Mouse (Mus musculus): ENCODE data around the gene Usp46. TPM values are rescaled to one million over a fixed set of nuclear protein-coding genes. Genes with fewer than 3 reads are reported as not detected.
"Not testable (repeated sequence)": the region's sequence is repeated elsewhere in the genome, so short reads cannot be mapped to it uniquely, and the experiment has no call there.

Usp46 gene
- total RNA-seq, 2 experiments from 2014 or later: 39.0 to 41.3 TPM

DNA sequence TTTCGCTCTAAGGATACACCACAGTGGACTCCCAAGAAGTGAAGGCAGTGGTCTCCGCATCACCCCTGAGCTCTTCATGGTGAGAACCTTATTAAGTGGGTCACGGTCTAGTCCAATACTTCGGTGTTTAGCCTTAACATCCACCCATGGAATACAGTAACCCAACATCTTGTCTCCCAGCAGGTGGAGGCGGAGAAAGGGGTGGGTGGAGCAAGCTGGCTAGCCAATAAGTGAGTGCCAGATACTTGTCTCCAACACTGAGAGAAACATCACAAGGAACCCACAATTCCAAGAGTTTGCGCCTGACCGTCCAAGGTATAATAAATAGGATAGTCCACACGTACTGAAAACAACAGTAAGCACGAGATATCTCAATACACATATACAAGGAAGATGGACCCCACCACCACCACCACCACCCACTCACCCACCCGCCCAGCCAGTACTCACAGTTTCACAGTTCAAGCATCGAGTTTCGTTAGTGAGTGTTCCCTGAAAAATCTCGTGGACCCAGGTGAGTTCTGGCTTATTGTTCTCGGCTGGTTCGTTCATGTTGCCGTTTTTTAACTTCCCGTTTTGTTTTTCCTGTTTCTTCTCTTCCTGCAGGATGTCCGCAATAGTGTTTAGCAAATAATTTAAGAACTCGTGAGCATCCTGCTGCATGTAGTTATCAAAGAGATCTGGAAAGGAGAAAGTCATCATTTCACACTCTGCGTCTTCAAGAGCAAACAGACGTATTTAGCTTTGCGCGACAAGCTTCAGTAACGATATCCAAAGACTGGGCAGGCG lies 39.3 kb downstream of the Usp46 start:
- DNase-seq (ENCODE audit: low spot score in 2 of 2): no peak

DNA sequence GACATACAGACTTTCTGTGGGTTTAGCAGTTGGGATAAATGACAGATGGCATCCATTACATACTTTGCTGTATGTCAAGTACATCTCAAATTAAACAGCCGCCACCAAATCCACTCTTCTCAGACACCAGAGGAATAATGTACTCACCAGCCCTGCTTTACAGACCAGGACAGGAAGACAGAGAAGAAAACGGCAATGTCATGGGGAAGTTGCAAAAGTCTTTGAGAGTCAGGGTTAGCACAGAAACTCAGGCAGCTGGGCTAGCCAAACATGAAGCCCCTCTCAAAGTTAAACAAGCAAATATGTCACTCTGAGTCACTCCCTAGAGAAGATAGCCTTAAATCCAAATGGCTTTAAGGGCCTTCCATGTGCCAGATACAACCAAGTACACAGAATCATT lies 40.0 kb downstream of the Usp46 start:
- no peak for DNase-seq (ENCODE audit: low spot score in 2 of 2)

DNA sequence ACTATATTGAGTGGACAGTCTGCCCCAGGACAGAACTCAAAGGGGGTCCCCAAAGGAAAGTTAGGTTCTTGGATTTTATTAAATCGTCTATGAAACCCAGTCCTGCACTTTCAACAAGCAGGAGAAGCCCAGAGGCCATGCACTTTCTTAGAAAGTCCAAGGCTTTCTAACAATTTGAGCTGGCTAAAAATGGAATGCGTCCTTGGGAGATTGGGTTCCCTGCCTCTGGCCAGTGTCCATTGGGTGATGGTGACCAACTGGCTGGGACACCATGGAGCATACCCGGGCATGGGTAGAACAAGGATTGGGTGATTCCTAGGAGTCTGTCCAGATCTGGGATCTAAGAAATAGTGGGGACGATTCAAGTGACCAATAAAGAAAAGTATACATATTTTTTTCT lies 47.7 kb downstream of the Usp46 start:
- DNase-seq (ENCODE audit: low spot score in 2 of 2): no peak

DNA sequence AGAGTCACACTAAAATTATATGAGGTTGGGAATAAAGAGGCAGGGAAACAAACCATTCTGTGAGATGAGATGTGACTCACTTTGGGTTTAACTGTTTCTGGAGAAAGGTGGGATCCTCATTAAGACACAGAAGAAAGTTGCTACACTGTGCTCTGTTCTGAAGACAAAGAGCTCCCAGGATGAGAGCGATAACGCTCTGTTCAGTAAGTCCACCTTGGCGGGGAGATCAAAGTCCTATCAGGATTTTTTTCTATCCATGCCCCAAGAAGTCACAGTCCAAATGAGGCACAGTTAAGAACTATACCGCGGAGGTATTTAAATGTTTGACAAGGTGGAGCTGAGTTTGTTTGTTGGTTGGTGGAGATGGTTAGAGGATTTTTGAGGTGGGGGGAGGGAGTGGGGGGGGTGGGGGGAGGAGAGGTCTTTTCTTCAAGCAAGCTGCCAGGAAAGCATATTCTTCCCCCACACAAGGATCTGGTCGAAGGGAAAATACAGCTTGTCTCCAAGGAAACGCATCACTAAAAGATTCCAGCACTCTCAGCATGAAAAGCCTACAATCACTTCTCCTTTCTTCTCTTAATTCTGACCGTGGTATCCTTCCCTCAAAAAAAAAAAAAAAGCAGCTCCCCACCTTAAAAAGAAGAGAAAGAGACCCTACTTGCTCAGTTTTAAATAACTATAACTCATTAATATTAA lies 49.2 kb downstream of the Usp46 start:
- no peak for DNase-seq (ENCODE audit: low spot score in 2 of 2)

DNA sequence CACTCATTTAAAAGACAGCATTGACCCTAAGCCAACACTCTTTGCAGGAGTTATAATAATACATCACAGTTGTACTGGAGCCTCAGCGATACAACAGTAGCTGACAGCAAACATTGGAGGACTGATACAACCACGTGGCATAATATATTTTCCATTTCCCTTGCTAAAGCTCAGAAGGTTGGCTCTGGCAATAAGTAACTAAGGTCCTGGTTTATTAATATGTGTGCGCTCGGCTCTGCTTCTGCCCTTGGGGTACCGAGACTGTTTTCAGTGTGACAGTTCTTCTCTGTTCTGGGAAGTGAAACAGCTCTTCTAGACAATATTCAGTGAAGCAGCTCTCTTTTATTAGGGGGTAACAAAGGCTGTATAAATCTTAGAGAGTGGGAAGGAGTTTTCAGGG lies 50.7 kb downstream of the Usp46 start:
- no peak for DNase-seq (ENCODE audit: low spot score in 2 of 2)

DNA sequence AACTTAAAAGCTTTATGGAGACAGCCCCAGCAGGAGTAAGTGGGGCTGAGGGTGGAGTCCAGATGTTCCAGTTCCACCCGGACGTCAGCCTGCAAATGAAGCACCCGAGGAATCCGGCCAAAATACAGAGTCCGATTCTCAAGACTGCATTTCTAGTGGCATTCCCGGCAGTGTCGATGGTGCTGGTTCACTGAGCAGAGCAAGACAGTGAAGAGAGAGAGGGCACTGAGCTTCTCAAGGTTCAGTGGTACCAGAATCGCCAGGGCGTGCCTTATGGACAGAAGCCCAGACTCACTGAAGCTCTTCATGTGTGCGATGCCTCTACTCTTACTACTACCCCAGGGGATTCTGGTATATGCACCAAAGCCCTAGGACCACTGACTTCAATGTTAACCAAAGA lies 56.6 kb downstream of the Usp46 start:
- no peak for DNase-seq (ENCODE audit: low spot score in 2 of 2)

DNA sequence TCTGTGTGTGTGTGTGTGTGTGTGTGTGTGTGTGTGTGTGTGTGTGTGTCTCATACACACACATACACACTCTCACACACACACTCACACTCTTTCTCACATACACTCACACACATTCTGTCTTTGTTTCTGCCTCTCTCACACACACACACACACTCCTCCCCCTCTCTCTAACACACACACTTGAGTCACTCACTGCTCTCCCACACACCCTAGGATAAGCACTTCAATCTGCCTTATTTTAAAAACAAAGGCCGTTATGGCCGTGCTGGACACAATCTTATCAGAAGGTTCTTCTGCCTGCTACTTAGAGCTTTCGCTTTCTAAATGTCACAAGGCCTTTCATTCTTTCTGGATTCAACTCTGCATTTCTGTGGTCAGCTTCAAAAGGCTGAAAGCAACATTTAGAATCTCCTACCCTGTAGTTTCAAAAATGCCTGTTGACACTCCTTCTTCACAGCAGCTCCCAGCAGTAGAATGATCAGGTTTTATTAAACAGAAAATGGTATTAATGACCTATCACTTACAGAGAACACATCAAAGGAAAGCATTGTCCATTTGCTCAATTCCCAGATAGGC lies 60.6 kb downstream of the Usp46 start:
- DNase-seq (ENCODE audit: low spot score in 2 of 2): no peak

DNA sequence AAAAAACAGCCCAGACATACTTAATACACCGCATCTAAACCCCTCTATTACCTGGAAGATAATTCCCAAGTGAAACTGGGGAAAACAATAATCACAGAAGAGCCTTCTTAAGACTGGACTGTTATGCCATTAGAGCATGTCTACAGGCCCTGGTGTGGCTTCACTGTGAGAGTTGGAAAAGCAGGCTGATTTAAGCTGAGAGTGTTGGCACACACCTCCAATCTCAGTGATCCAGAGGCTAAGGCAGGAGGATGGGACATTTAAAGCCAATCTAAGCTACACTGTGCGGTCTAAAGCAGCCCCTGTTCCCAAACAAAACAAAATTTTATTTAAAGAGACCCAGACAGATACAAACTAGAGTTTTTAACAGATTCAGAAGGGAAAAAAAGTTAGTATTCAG lies 62.3 kb downstream of the Usp46 start:
- DNase-seq (ENCODE audit: low spot score in 2 of 2): no peak

DNA sequence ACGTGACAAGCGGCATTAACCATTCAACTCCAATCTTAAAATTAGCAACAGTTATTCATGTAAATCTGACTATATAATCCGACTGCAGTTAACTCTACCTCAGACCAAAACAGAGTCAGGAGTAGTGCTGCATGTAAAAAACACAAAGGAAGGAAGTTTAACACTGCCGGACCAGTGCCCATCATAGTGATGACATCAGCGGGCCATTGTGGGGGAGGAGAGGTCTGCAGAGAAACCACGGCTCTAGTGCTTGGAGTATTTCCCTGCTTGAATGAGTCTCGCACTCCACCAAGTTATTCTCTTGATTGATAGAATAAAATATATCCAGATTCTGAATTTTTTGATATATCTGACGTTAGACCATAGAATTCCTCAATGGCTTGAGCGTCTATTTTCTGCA lies 66.5 kb downstream of the Usp46 start:
- DNase-seq (ENCODE audit: low spot score in 2 of 2): no peak

DNA sequence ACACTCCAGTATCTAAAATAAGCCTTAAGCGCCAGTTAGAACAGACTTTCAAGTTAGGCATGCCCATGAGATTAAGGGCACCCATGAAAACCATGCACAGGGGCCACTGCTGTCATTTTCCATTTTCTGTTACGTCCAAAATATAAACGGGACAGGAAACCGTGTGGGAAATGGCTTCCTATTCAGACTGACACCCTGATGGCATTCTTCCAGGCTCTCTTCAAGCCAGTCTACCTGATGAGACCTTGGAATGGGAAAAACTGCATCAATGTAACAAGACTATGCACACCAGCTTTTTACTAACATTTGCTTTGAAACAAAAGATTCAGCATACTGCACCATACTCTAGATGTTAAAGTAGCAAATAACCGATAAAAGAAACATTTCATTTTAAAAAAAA lies 69.3 kb downstream of the Usp46 start:
- DNase-seq (ENCODE audit: low spot score in 2 of 2): no peak

DNA sequence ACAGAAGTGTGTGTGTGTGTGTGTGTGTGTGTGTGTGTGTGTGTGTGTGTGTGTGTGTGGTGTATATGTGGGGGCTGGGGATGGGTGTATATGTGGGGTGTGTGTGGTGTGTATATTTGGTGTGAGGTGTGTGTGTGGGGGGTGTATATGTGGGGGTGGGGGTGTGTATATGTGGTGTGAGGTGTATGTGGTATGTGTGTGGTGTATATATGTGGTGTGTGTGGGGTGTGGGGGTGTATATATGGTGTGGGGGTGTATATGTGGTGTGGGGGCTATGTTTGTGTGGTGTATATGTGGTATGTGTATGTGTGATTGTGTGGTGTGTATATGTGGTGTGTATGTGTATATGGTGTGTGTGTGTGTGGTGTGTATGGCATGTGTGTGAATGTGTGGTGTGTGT lies 73.4 kb downstream of the Usp46 start:
- no peak for DNase-seq (ENCODE audit: low spot score in 2 of 2)

DNA sequence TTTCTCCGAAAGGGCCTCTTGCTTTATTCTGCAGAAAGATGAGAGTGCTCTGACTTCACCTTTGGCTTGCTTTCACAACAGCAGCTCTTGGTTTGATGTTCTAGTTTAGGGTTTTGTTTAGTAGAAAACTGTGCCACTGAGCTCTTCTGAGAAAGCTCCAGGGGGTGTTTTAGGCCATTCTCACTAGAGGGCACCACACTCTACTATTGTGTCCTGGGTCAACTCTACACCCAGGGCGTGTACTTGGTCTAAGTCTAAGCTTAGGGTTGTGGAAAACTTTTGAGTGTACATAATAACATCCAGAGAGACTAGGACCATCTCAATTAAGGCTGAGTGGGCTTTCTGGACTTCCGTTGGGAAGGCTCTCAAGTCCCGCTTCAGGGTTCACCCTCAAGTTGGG lies 74.7 kb downstream of the Usp46 start:
- DNase-seq (ENCODE audit: low spot score in 2 of 2): no peak

DNA sequence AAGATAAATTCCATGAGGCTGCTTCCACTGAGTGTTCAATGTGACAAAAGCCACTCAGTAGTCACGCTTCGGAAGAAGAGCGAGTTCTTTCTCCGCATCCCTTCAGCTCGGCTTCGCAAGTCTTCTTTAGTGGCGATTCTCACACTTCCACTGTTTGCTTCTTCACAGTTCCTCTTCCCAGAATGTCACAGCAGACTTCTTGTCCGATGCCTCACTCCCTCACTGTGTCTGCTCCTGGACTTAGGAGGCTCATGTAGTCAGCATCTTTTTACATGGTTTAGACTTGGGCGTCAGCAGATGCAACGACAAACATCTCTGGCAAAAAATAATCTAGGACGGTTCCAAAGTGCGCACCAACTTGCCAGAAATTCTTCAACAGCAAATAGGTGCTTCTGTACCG lies 75.9 kb downstream of the Usp46 start:
- no peak for DNase-seq (ENCODE audit: low spot score in 2 of 2)

DNA sequence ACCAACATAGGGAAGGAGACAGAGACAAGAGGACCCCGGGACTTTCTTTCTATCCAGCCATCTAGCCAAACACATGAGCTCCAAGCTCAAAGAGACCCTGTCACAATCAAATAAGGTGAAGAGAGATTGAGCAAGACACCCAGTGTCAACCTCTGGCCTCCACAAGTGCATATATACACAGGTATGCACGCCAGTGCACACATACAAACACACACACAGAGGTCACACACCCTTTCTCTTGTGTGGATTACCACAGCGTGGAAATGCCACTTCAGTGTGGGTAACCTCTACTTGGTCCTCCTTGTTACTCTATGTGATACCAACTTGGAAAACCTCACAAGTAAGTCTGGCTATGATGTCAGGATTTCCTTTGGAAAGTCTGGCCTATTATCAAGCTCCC lies 78.7 kb downstream of the Usp46 start:
- no peak for DNase-seq (ENCODE audit: low spot score in 2 of 2)

DNA sequence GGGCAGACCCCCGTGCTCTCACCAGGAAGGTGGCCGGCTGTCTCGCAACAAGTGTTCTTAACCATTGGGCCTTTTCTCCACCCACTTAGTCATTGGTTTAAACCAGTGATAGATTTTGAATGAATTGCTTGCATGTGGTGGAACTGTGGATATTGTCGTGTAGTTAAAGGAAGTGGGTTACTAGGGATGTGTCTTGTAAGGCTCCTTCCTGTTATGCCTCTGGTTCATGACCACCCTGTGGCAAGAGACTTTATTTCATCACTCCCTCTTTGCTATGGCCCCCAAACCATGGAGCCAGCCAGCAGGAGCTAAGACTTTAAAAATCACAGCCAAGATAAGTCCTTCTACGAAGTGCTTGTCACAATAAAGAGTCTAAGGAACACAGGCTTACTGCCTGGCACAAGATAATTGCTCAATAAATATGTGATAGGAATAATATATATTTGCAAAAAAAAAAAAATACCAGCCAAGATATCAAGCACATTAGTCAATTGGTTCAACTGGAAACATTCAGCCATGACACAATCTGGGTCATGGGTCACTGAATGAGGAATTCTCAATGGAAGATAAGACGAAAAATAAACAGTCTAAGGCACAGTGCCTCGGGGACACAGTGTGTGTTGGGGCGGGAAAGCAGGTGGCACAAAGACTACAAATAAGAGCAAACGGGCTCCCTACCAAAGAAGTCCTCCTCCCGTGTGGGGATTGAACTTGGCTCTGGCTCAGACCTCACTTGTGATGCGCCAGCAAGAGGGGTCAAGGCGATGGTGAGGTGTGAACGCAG lies 80.3 kb downstream of the Usp46 start:
- no peak for DNase-seq (ENCODE audit: low spot score in 2 of 2)

DNA sequence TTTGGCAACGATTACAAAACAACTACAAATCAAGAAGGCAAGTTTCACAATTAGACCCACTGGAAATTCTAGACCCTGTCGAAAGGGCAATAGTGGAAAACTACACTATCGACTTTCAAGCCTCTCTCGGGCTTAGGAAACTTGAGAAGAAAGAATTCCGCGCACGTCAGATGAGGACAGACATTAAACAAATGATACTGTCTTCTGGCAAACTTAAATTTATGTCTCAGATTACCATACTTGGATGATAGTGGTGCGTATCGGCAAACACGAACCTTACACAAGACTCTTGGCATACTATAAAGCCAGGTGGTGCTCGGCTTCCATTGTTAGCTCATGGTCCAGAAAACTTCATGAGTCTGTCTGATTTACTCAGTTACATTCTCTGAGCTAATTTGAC lies 90.8 kb downstream of the Usp46 start:
- DNase-seq (ENCODE audit: low spot score in 2 of 2): no peak

DNA sequence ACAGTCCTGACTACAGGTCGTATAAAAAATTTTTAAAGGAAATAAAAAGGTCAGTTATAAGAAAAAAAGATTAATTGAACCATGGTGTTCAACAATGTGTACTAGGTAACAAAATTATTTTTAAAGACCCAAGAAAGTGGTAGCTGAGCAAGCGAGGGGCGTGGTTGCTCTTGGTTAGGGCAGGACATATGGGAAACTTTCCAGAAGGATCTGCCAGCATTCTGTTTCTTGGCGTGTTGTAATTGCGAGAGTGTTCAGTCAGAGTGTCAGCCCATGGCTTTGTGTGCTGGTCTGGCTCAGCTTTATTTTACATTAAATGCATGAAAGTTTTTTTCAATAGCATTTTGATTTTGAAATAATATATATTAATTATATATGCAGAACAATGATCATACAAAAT lies 96.5 kb downstream of the Usp46 start:
- no peak for DNase-seq (ENCODE audit: low spot score in 2 of 2)

DNA sequence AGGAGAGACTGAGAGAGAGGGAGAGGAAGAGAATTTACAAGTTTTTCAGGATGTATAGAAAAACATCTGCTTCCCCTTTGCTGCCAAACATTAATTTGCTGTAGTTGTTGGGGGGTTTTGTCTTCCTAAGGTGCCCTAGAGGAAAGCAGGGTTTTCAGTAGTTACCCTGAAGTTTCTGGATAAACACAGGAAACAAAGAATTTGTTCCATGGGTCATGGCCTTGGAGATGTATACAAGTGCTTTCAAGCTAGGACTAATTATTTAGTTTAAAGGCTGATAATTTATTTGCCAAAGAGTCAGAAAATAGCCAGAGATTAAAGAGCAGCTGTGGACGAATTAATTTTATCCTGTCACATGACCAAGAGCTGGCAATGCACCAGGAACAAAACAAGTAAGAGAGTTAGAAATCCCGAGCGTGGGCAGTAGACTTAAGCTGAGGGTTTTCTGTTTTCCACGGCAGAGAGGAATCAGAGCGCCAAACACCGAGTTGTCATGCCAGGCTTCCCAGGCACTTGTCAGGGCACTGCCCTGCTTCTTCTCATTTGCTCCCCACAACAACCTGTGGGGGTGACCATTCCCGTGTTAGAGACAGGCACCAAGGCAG lies 98.1 kb downstream of the Usp46 start:
- no peak for DNase-seq (ENCODE audit: low spot score in 2 of 2)

DNA sequence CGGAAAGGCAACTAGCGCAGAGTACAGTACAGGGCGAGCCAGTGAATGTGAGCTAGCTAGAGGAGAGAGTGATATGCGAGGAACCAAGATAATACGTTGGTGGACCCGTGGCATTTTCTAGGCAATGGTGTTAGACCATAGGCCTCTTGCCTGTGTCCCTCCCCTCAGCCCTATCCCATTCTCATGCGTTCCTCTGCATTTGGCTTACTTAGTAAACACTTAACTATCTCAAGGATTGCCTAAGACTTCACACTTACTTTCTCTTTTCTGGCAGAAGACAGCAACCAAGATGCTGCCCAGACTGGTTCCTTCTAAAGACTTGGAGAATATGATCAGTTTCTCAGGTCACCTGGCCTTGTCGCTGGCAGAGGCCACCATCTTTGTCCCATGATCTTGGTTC lies 98.9 kb downstream of the Usp46 start:
- DNase-seq (ENCODE audit: low spot score in 2 of 2): no peak

DNA sequence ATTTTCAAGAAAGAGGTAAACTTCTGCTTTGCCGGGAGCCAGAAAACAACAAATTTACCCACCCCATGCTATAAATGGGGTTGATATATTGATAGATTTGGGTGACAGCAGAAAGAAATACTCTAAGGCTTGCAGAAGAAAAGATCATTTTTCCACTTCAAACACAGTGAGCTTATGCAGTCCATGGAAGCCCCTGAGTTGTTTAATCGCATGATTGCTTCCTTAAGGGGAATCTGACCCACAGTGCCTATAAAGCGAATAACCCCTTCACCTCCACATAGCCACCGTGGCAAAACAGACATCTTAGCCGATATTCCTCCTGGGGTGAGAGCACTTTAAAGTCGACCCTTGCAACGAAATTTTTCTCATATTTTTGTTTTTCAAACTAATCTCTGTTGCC lies 108.5 kb downstream of the Usp46 start:
- no peak for DNase-seq (ENCODE audit: low spot score in 2 of 2)

DNA sequence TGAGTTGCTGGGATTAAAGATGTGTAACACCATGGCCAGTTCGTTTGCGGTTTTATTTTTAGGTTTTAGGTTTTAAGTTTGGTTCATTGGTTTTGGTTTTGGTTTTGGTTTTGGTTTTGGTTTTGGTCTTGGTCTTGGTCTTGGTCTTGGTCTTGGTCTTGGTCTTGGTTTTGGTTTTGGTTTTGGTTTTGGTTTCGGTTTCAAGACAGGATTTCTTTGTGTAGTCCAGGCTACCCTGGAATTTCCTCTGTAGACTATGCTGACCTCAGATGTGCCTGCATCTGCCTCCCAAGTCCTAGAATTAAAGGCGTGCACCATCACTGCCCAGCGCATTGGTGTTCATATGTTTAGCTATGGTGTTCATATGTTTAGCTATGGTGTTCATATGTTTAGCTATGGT lies 109.6 kb downstream of the Usp46 start:
- not testable (repeated sequence) for DNase-seq (ENCODE audit: low spot score in 2 of 2)

All from gastrocnemius, postnatal 4 days (tissue).